Mouse (Mus musculus): ENCODE data around the gene Tanc1. TPM values are rescaled to one million over a fixed set of nuclear protein-coding genes. Genes with fewer than 3 reads are reported as not detected.

Tanc1 gene
- polyA plus RNA-seq, 1 experiment from 2014 or later = 29.8 TPM

DNA sequence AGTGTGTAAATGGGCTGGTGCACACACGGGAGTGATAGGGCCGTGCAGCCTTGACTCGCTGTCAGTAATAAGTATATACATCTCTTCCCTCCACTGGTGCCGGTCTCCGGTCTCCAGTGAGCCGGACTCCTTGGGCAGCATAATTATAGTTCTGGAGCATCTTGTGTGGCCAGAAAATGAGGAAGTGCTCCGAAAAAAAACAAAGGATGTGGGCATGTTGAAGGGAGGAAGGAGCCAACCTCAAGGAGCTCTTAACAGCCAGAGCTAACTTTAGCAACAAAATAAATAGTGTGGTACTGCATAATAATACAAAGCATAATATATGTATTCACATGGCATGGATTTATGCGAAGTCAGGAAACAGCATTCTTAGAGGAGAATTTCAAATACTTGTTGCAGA, 30.9 kb downstream of the Tanc1 start:
- Histone ChIP-seq H3K4me3 (replicated peaks; ENCODE audit: low read depth, low read length) (no peak overlapping the region), H3K4me1 (replicated peaks; ENCODE audit: insufficient read depth, low read length) (peaks cover 18% of the 10 kb centered on the region), H3K27me3 (ENCODE audit: insufficient read depth, low read length) (no peaks in the 10 kb centered on the region), H3K36me3 (ENCODE audit: insufficient read depth, low read length) (no peaks in the 10 kb centered on the region), H3K27ac (no peak overlapping the region; the same call in 1 of the 2 replicates), H3K9me3 (replicated peaks; ENCODE audit: low read length) (no peaks in the 10 kb centered on the region), H3K9ac (ENCODE audit: low read depth, low read length) (no peak overlapping the region), H3K4me2 (ENCODE audit: low read length) (no peak overlapping the region)
- 59% methylated on average over 8 of the region's 8 CpGs for WGBS
- no peak for ATAC-seq (replicated peaks; ENCODE audit: low FRiP score, low read depth)
- TF ChIP-seq CTCF (IDR thresholded peaks at IDR 0.05; ENCODE audit: low read depth) = no peak
- no peak for DNase-seq (ENCODE audit: low spot score)

GRCm38 (mm10) chr2:59644816-59645215, 33.0 kb downstream of the Tanc1 start:
- peaks cover 18% of the 10 kb centered on the region for H3K4me1 ChIP-seq (replicated peaks; ENCODE audit: insufficient read depth, low read length)
- DNase-seq (ENCODE audit: low spot score) = no peak
- H3K9ac ChIP-seq (ENCODE audit: low read depth, low read length) = no peak overlapping the region
- no peak for ATAC-seq (replicated peaks; ENCODE audit: low FRiP score, low read depth)
- H3K4me3 ChIP-seq (replicated peaks; ENCODE audit: low read depth, low read length) = no peak overlapping the region
- no peak for TF ChIP-seq CTCF (IDR thresholded peaks at IDR 0.05; ENCODE audit: low read depth)
- H3K9me3 ChIP-seq (replicated peaks; ENCODE audit: low read length) = no peaks in the 10 kb centered on the region
- 0 out of 2 replicates have a peak overlapping the region, but pooled peaks have one; percentile 55 for H3K27ac ChIP-seq
- H3K27me3 ChIP-seq (ENCODE audit: insufficient read depth, low read length) = no peaks in the 10 kb centered on the region
- H3K36me3 ChIP-seq (ENCODE audit: insufficient read depth, low read length) = no peaks in the 10 kb centered on the region
- no peak overlapping the region for H3K4me2 ChIP-seq (ENCODE audit: low read length)
- WGBS = 39% methylated on average over 5 of the region's 5 CpGs

- Histone ChIP-seq H3K27me3 (ENCODE audit: insufficient read depth, low read length) (no peaks in the 10 kb centered on the region), H3K4me3 (replicated peaks; ENCODE audit: low read depth, low read length) (no peak overlapping the region), H3K4me1 (replicated peaks; ENCODE audit: insufficient read depth, low read length) (peaks cover 16% of the 10 kb centered on the region), H3K36me3 (ENCODE audit: insufficient read depth, low read length) (no peaks in the 10 kb centered on the region), H3K27ac (no peak overlapping the region), H3K9ac (ENCODE audit: low read depth, low read length) (no peak overlapping the region), H3K9me3 (replicated peaks; ENCODE audit: low read length) (no peaks in the 10 kb centered on the region), H3K4me2 (ENCODE audit: low read length) (no peak overlapping the region)
- no peak for ATAC-seq (replicated peaks; ENCODE audit: low FRiP score, low read depth)
- no peak for TF ChIP-seq CTCF (IDR thresholded peaks at IDR 0.05; ENCODE audit: low read depth)
- no peak for DNase-seq (ENCODE audit: low spot score)
- 59% methylated on average over 3 of the region's 3 CpGs for WGBS
Observed at GRCm38 (mm10) chr2:59645515-59645914, 33.7 kb downstream of the Tanc1 start.

DNA sequence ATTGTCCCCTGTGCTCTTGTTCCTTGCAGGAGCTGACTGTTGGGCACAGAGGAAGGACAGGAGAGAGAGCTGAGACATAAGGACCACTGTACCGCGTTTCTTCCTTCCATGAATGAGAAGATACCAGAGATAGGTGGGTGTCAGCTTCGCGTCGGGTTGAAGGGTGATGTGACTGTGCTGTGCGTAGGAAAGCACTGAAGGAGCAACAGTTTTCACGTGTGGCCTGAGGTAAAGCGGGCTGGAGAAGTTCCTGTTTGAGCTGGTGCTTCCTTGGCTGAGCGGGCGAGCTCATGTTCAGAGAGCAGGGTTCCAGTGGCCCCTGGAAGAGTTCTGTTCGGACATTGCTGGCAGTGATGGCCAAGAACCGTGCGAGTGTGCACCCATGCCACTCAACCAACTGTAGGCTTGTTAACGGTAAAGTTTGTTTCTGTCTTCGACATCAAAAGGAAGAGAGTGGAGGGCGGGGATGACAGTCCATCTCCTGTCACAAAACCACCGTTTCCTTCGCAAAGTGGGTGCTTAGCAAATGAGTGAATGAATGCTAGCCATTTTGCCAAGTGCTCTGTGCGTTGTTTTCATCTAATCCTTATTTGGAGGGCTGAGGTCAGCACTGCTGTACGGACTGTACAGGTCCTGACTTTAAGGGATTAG, 35.0 kb downstream of the Tanc1 start:
- no peak overlapping the region for H3K9ac ChIP-seq (ENCODE audit: low read depth, low read length)
- 65% methylated on average over 20 of the region's 20 CpGs for WGBS
- no peak overlapping the region for H3K27ac ChIP-seq
- no peak for TF ChIP-seq CTCF (IDR thresholded peaks at IDR 0.05; ENCODE audit: low read depth)
- H3K9me3 ChIP-seq (replicated peaks; ENCODE audit: low read length) = no peaks in the 10 kb centered on the region
- no peak for ATAC-seq (replicated peaks; ENCODE audit: low FRiP score, low read depth)
- DNase-seq (ENCODE audit: low spot score) = no peak
- no peak overlapping the region for H3K4me3 ChIP-seq (replicated peaks; ENCODE audit: low read depth, low read length)
- H3K4me1 ChIP-seq (replicated peaks; ENCODE audit: insufficient read depth, low read length) = peaks cover 16% of the 10 kb centered on the region
- H3K27me3 ChIP-seq (ENCODE audit: insufficient read depth, low read length) = no peaks in the 10 kb centered on the region
- no peak overlapping the region for H3K4me2 ChIP-seq (ENCODE audit: low read length)
- H3K36me3 ChIP-seq (ENCODE audit: insufficient read depth, low read length) = no peaks in the 10 kb centered on the region

GRCm38 (mm10) chr2:59648444-59648843, 36.6 kb downstream of the Tanc1 start:
- H3K36me3 ChIP-seq (ENCODE audit: insufficient read depth, low read length) = no peaks in the 10 kb centered on the region
- no peak overlapping the region for H3K4me3 ChIP-seq (replicated peaks; ENCODE audit: low read depth, low read length)
- no peak overlapping the region for H3K4me2 ChIP-seq (ENCODE audit: low read length)
- H3K27me3 ChIP-seq (ENCODE audit: insufficient read depth, low read length) = no peaks in the 10 kb centered on the region
- H3K4me1 ChIP-seq (replicated peaks; ENCODE audit: insufficient read depth, low read length) = peaks cover 10% of the 10 kb centered on the region
- no peak for TF ChIP-seq CTCF (IDR thresholded peaks at IDR 0.05; ENCODE audit: low read depth)
- WGBS = 50% methylated on average over 12 of the region's 12 CpGs
- ATAC-seq (replicated peaks; ENCODE audit: low FRiP score, low read depth) (no peak), DNase-seq (ENCODE audit: low spot score) (no peak)
- no peaks in the 10 kb centered on the region for H3K9me3 ChIP-seq (replicated peaks; ENCODE audit: low read length)
- no peak overlapping the region for H3K9ac ChIP-seq (ENCODE audit: low read depth, low read length)
- H3K27ac ChIP-seq = no peak overlapping the region

- Histone ChIP-seq H3K4me3 (replicated peaks; ENCODE audit: low read depth, low read length) (no peak overlapping the region), H3K9ac (ENCODE audit: low read depth, low read length) (no peak overlapping the region), H3K27me3 (ENCODE audit: insufficient read depth, low read length) (no peaks in the 10 kb centered on the region), H3K27ac (no peak overlapping the region), H3K36me3 (ENCODE audit: insufficient read depth, low read length) (0 out of 2 replicates have a peak, but pooled peaks cover 6% of the 10 kb centered on the region), H3K4me2 (ENCODE audit: low read length) (no peak overlapping the region), H3K4me1 (replicated peaks; ENCODE audit: insufficient read depth, low read length) (peaks cover 3% of the 10 kb centered on the region), H3K9me3 (replicated peaks; ENCODE audit: low read length) (no peaks in the 10 kb centered on the region)
- TF ChIP-seq CTCF (IDR thresholded peaks at IDR 0.05; ENCODE audit: low read depth) = no peak
- DNase-seq (ENCODE audit: low spot score) (no peak), ATAC-seq (replicated peaks; ENCODE audit: low FRiP score, low read depth) (no peak)
- WGBS = 95% methylated on average over 8 of the region's 8 CpGs
Observed at GRCm38 (mm10) chr2:59651801-59652200, 40.0 kb downstream of the Tanc1 start.

- 68% methylated on average over 5 of the region's 5 CpGs for WGBS
- H3K27ac ChIP-seq = no peak overlapping the region
Observed at GRCm38 (mm10) chr2:59652702-59653101, 40.9 kb downstream of the Tanc1 start.

More at GRCm38 (mm10) chr2:59652702-59653101, 40.9 kb downstream of the Tanc1 start:
- Histone ChIP-seq H3K4me3 (replicated peaks; ENCODE audit: low read depth, low read length) (no peak overlapping the region), H3K4me1 (replicated peaks; ENCODE audit: insufficient read depth, low read length) (peaks cover 3% of the 10 kb centered on the region), H3K9me3 (replicated peaks; ENCODE audit: low read length) (no peaks in the 10 kb centered on the region), H3K4me2 (ENCODE audit: low read length) (no peak overlapping the region), H3K27me3 (ENCODE audit: insufficient read depth, low read length) (no peaks in the 10 kb centered on the region), H3K9ac (ENCODE audit: low read depth, low read length) (no peak overlapping the region), H3K36me3 (ENCODE audit: insufficient read depth, low read length) (0 out of 2 replicates have a peak, but pooled peaks cover 6% of the 10 kb centered on the region)
- ATAC-seq (replicated peaks; ENCODE audit: low FRiP score, low read depth) (no peak), DNase-seq (ENCODE audit: low spot score) (no peak)
- peak; percentile 24; the same call in 1 of the 2 replicates for TF ChIP-seq CTCF (IDR thresholded peaks at IDR 0.05; ENCODE audit: low read depth)

All from kidney, postnatal 0 days (tissue).